Comparison of ENCODE assay signal across 28 mouse cellular contexts in genomic region chr8:109800325-109800724, GRCm38 (mm10). TPM values are rescaled to one million over a fixed set of nuclear protein-coding genes. Genes with fewer than 3 reads are reported as not detected.
A peak's percentile ranks its signal among the peaks of the same experiment; 100 is the strongest.
DNase-seq lines count a peak whose midpoint lies in the region; ATAC-seq and TF ChIP-seq lines count a peak whose summit lies in the region.
"Had no signal": no experiment of that assay in that cellular context is flagged by ENCODE, and none has a peak within 500 bp of the region (broad histone marks: within the 10 kb centered on the region; RNA-seq: fewer than 3 reads in every experiment).

No protein-coding gene starts in this region.

- no peaks in the 10 kb centered on the region for H3K9me3 ChIP-seq in kidney, embryonic 15.5 days (replicated peaks)
- no peaks in the 10 kb centered on the region for H3K9me3 ChIP-seq in liver, embryonic 15.5 days (replicated peaks)
- no peaks in the 10 kb centered on the region for H3K9me3 ChIP-seq in liver, embryonic 11.5 days (ENCODE audit: control insufficient read depth, low read length)
- no peaks in the 10 kb centered on the region for H3K9me3 ChIP-seq in hindbrain, postnatal 0 days (ENCODE audit: low read length)
- H3K9me3 ChIP-seq: embryonic facial prominence, embryonic 12.5 days; embryonic facial prominence, embryonic 15.5 days; G1E; hindbrain, embryonic 10.5 days; hindbrain, embryonic 13.5 days had no signal

- 83% methylated on average over 2 of the region's 2 CpGs for WGBS in kidney, embryonic 15.5 days
- WGBS in liver, embryonic 15.5 days (ENCODE audit: insufficient replicate concordance), result 65% methylated on average over 2 of the region's 2 CpGs
- 73% methylated on average over 2 of the region's 2 CpGs for whole genome bisulfite sequencing in liver, embryonic 11.5 days
- 81% methylated on average over 2 of the region's 2 CpGs for WGBS in hindbrain, postnatal 0 days

- intact Hi-C loops in heart, postnatal 36 days (cut with DNase I), result no loop called here

- no peak overlapping the region for H3K9ac ChIP-seq in kidney, embryonic 15.5 days
- no peak overlapping the region for H3K9ac ChIP-seq in liver, embryonic 15.5 days
- H3K9ac ChIP-seq in liver, embryonic 11.5 days (ENCODE audit: low read depth, low read length), result no peak overlapping the region
- H3K9ac ChIP-seq in hindbrain, postnatal 0 days (replicated peaks; ENCODE audit: low read length), result no peak overlapping the region
- H3K9ac ChIP-seq: embryonic facial prominence, embryonic 12.5 days; embryonic facial prominence, embryonic 15.5 days; forebrain, postnatal 0 days; hindbrain, embryonic 13.5 days had no signal

- peaks cover 11% of the 10 kb centered on the region; the same call in 1 of the 2 replicates for H3K36me3 ChIP-seq in kidney, embryonic 15.5 days
- peaks cover 5% of the 10 kb centered on the region; the same call in 1 of the 2 replicates for H3K36me3 ChIP-seq in liver, embryonic 15.5 days (replicated peaks)
- 0 out of 2 replicates have a peak, but pooled peaks cover 2% of the 10 kb centered on the region for H3K36me3 ChIP-seq in liver, embryonic 11.5 days (ENCODE audit: control insufficient read depth, insufficient read depth, low read length)
- no peaks in the 10 kb centered on the region for H3K36me3 ChIP-seq in hindbrain, postnatal 0 days (ENCODE audit: insufficient read depth, low read length)

- no peaks in the 10 kb centered on the region for H3K27me3 ChIP-seq in kidney, embryonic 15.5 days
- no peaks in the 10 kb centered on the region for H3K27me3 ChIP-seq in liver, embryonic 15.5 days
- no peaks in the 10 kb centered on the region for H3K27me3 ChIP-seq in liver, embryonic 11.5 days (replicated peaks; ENCODE audit: control insufficient read depth, insufficient read depth, low read length)
- no peaks in the 10 kb centered on the region for H3K27me3 ChIP-seq in hindbrain, postnatal 0 days (ENCODE audit: insufficient read depth, low read length)
- H3K27me3 ChIP-seq: CH12.LX; embryonic facial prominence, embryonic 12.5 days; embryonic facial prominence, embryonic 15.5 days; hindbrain, embryonic 13.5 days; Patski had no signal

- 0 out of 2 replicates have a peak overlapping the region, but pooled peaks have one; percentile 45 for H3K27ac ChIP-seq in kidney, embryonic 15.5 days
- H3K27ac ChIP-seq in liver, embryonic 15.5 days (replicated peaks), result no peak overlapping the region; the same call in 1 of the 2 replicates
- H3K27ac ChIP-seq in liver, embryonic 11.5 days (ENCODE audit: low read depth, low read length), result no peak overlapping the region
- no peak overlapping the region for H3K27ac ChIP-seq in hindbrain, postnatal 0 days
- H3K27ac ChIP-seq: embryonic facial prominence, embryonic 12.5 days; embryonic facial prominence, embryonic 15.5 days; hindbrain, embryonic 10.5 days; hindbrain, embryonic 13.5 days had no signal

- no peak overlapping the region for H3K4me3 ChIP-seq in kidney, embryonic 15.5 days (replicated peaks)
- H3K4me3 ChIP-seq in liver, embryonic 15.5 days (replicated peaks), result no peak overlapping the region
- H3K4me3 ChIP-seq in liver, embryonic 11.5 days (ENCODE audit: low read depth, low read length), result no peak overlapping the region
- no peak overlapping the region for H3K4me3 ChIP-seq in hindbrain, postnatal 0 days (ENCODE audit: low read length)
- H3K4me3 ChIP-seq: embryonic facial prominence, embryonic 12.5 days; embryonic facial prominence, embryonic 15.5 days; hindbrain, embryonic 10.5 days; hindbrain, embryonic 13.5 days had no signal

- TF ChIP-seq CTCF in hindbrain, postnatal 0 days (IDR thresholded peaks at IDR 0.05; ENCODE audit: low read depth), result no peak

- ATAC-seq in kidney, embryonic 15.5 days (replicated peaks; ENCODE audit: low FRiP score), result no peak
- ATAC-seq in liver, embryonic 15.5 days (ENCODE audit: insufficient read depth), result peak; percentile 52; the same call in 1 of the 2 replicates
- no peak for ATAC-seq in liver, embryonic 11.5 days (replicated peaks; ENCODE audit: low FRiP score)
- no peak for ATAC-seq in hindbrain, postnatal 0 days
- ATAC-seq: forebrain, embryonic 14.5 days; forebrain, postnatal 0 days; hindbrain, embryonic 16.5 days had no signal

- peaks cover 13% of the 10 kb centered on the region; the same call in 1 of the 2 replicates for H3K4me1 ChIP-seq in kidney, embryonic 15.5 days
- H3K4me1 ChIP-seq in liver, embryonic 15.5 days (replicated peaks), result peaks cover 7% of the 10 kb centered on the region
- H3K4me1 ChIP-seq in liver, embryonic 11.5 days (replicated peaks; ENCODE audit: control insufficient read depth, insufficient read depth, low read length), result 0 out of 2 replicates have a peak, but pooled peaks cover 6% of the 10 kb centered on the region
- no peaks in the 10 kb centered on the region for H3K4me1 ChIP-seq in hindbrain, postnatal 0 days (ENCODE audit: insufficient read depth, low read length)
- H3K4me1 ChIP-seq: embryonic facial prominence, embryonic 12.5 days; embryonic facial prominence, embryonic 15.5 days had no signal

- peak; percentile 8 for DNase-seq in heart, adult 11 months
- no peak for DNase-seq in heart, postnatal 36 days
- no peak for DNase-seq in kidney, postnatal 14 days
- DNase-seq in liver, embryonic 11.5 days (ENCODE audit: low spot score), result no peak
- DNase-seq in ZHBTc4 (ENCODE audit: low read depth, low spot score), result peak; percentile 10
- DNase-seq in hindbrain, postnatal 0 days (ENCODE audit: low spot score), result no peak
- DNase-seq: adrenal gland, adult 2 months; adrenal gland, postnatal 14 days; B cell, adult 2 months; cerebellum, adult 11 months; cerebellum, adult 2 months; cerebellum, adult 9-11 months; cerebellum, postnatal 25 days; forebrain, postnatal 0 days; gastrocnemius, postnatal 10 days; gastrocnemius, postnatal 36 days had no signal

- no peak overlapping the region for H3K4me2 ChIP-seq in kidney, embryonic 15.5 days
- no peak overlapping the region for H3K4me2 ChIP-seq in liver, embryonic 15.5 days
- H3K4me2 ChIP-seq in liver, embryonic 11.5 days, result no peak overlapping the region
- H3K4me2 ChIP-seq in hindbrain, postnatal 0 days (ENCODE audit: low read depth, low read length), result no peak overlapping the region
- H3K4me2 ChIP-seq: embryonic facial prominence, embryonic 12.5 days; embryonic facial prominence, embryonic 15.5 days; heart, embryonic 11.5 days; hindbrain, embryonic 13.5 days had no signal

RNA-seq across cellular contexts. Expression of gene Ap1g1, which starts 22.0 kb away (rescaled TPM):
- total RNA-seq in heart, postnatal 36 days (2021), result 10 to 100 TPM; 37.7 to 38.9 TPM
- polyA plus RNA-seq in kidney, embryonic 15.5 days (2015; fragmentation: Nextera tagmentation; extraction: Ambion mirVana), result 45.4 TPM in 2 replicates
- 14.9 and 15.7 TPM in 2 replicates for polyA plus RNA-seq in liver, embryonic 15.5 days (2015; fragmentation: Nextera tagmentation; extraction: Ambion mirVana)
- polyA plus RNA-seq in liver, embryonic 11.5 days (2014; fragmentation: Nextera tagmentation; extraction: Ambion mirVana), result 32.7 and 36.5 TPM in 2 replicates
- total RNA-seq in hindbrain, postnatal 0 days (2014; rRNA removed), result 64.7 and 67.9 TPM in 2 replicates
- 31.3 and 34.0 TPM in 2 replicates for polyA plus RNA-seq in hindbrain, postnatal 0 days (2015; fragmentation: Nextera tagmentation; extraction: Ambion mirVana)

Comparison
In these comparisons a context has a peak if more than half of its experiments do, and no peak if none do; other contexts are left out.
1. DNase-seq: peak in heart, adult 11 months (single experiment) and ZHBTc4 (single experiment); none in heart, postnatal 36 days (0 of 2), kidney, postnatal 14 days (single experiment), liver, embryonic 11.5 days (single experiment) and hindbrain, postnatal 0 days (single experiment).